Mouse (Mus musculus): ENCODE measurements around the gene Snrk. TPM values are rescaled to one million over a fixed set of nuclear protein-coding genes. Genes with fewer than 3 reads are reported as not detected.
A peak's percentile ranks its signal among the peaks of the same experiment; 100 is the strongest.

Snrk gene
- polyA plus RNA-seq, 1 experiment from 2014 or later: 75.8 TPM

DNA sequence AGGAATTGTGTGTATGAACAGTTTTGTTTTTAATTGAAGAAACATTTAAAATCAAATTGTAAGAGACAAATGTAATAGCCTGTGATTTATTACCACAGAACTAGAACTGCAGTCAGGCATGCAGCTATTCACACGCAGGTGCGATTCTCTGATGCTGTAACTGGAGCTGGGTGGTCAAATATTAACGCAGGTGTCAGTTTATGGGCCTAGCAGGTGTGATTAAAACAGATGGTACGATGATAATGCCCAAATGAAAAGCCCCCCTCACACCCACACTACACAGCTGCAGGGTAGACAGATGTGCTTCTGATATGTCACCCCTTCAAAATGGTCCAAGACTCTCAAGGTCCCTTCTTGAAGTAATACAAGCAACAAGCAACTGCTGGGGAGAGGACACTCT is 15.9 kb upstream of the Snrk start:
- no peaks in the 10 kb centered on the region for H3K9me3 ChIP-seq (ENCODE audit: control insufficient read depth, low read length)
- 67% methylated on average over 4 of the region's 4 CpGs for WGBS
- H3K27ac ChIP-seq (ENCODE audit: low read depth, low read length): no peak overlapping the region
- no peaks in the 10 kb centered on the region for H3K27me3 ChIP-seq (replicated peaks; ENCODE audit: control insufficient read depth, insufficient read depth, low read length)
- no peak for ATAC-seq
- H3K4me2 ChIP-seq (ENCODE audit: low read length): no peak overlapping the region
- no peaks in the 10 kb centered on the region for H3K36me3 ChIP-seq (ENCODE audit: control insufficient read depth, insufficient read depth, low read length)
- H3K9ac ChIP-seq (ENCODE audit: low read depth, low read length): no peak overlapping the region
- no peak overlapping the region for H3K4me3 ChIP-seq (ENCODE audit: low read length)
- H3K4me1 ChIP-seq (ENCODE audit: control insufficient read depth, insufficient read depth, low read depth, low read length): no peaks in the 10 kb centered on the region

DNA sequence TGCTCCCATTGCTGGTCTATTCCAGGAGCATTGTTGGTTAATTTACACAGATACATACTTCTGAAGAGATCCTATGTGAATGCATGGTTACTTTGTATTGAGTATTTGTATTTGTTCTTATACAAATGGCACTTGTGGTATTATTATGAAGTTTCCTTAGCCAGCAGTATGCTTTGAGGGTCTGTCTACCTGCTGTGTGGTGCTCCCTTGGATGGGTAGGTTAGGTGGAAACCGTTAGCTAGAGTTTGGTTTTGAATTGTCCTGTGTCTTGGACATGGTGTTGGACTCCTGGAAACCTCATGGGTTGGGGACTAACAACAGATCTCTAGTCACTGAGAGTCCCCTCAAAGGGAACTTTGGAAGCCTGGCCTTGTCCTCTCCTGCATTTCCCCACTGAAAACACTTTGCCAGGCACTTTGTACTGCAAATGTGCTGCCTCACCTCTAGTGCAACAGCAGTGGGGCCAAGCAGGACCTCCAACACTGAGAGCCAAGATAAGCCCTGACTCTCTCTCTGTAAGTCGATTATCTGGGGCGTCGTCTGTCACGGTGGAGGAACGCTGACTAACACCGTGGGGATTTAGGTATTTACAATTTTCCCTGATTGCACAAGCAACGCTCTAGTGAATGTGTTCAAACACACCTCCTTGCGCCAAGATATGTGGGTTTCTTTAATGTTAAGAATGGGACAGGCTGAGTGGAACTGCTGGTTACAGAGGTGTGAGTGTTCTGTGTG is 13.3 kb upstream of the Snrk start:
- H3K4me3 ChIP-seq (ENCODE audit: low read length): no peak overlapping the region
- H3K4me2 ChIP-seq (ENCODE audit: low read length): no peak overlapping the region
- no peaks in the 10 kb centered on the region for H3K27me3 ChIP-seq (replicated peaks; ENCODE audit: control insufficient read depth, insufficient read depth, low read length)
- ATAC-seq: no peak
- H3K4me1 ChIP-seq (ENCODE audit: control insufficient read depth, insufficient read depth, low read depth, low read length): no peaks in the 10 kb centered on the region
- no peaks in the 10 kb centered on the region for H3K9me3 ChIP-seq (ENCODE audit: control insufficient read depth, low read length)
- 76% methylated on average over 9 of the region's 9 CpGs for WGBS
- no peak overlapping the region for H3K27ac ChIP-seq (ENCODE audit: low read depth, low read length)
- H3K9ac ChIP-seq (ENCODE audit: low read depth, low read length): no peak overlapping the region
- H3K36me3 ChIP-seq (ENCODE audit: control insufficient read depth, insufficient read depth, low read length): no peaks in the 10 kb centered on the region

DNA sequence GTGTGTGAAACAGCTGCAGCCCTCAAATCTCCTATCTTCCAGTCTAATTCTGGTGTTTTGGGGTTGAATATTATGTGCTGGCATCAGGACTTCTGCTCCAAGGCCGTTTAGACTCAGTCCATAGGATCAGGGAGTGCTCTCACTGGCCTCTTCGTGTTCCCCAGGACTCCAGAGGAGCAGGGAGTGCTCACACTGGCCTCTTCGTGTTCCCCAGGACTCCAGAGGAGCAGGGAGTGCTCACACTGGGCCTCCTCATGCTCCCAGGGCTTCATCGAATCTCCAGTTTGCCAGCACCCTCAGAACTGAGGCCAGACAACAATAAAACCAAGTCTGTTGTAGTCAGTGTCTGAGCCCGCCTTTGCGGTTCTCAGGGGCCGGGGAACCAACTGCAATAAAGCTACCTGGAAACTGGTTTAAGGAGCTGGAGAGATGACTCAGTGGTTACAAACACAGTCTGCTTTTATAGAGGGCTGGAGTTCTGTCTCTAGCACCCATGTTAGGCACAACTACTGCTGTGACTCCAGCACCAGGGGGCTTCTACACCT is 12.7 kb upstream of the Snrk start:
- Histone ChIP-seq H3K36me3 (ENCODE audit: control insufficient read depth, insufficient read depth, low read length) (no peaks in the 10 kb centered on the region), H3K4me3 (ENCODE audit: low read length) (no peak overlapping the region), H3K27ac (ENCODE audit: low read depth, low read length) (no peak overlapping the region), H3K9ac (ENCODE audit: low read depth, low read length) (no peak overlapping the region), H3K4me2 (ENCODE audit: low read length) (no peak overlapping the region), H3K4me1 (ENCODE audit: control insufficient read depth, insufficient read depth, low read depth, low read length) (no peaks in the 10 kb centered on the region), H3K27me3 (replicated peaks; ENCODE audit: control insufficient read depth, insufficient read depth, low read length) (no peaks in the 10 kb centered on the region), H3K9me3 (ENCODE audit: control insufficient read depth, low read length) (no peaks in the 10 kb centered on the region)
- 58% methylated on average over 7 of the region's 7 CpGs for WGBS
- no peak for ATAC-seq

DNA sequence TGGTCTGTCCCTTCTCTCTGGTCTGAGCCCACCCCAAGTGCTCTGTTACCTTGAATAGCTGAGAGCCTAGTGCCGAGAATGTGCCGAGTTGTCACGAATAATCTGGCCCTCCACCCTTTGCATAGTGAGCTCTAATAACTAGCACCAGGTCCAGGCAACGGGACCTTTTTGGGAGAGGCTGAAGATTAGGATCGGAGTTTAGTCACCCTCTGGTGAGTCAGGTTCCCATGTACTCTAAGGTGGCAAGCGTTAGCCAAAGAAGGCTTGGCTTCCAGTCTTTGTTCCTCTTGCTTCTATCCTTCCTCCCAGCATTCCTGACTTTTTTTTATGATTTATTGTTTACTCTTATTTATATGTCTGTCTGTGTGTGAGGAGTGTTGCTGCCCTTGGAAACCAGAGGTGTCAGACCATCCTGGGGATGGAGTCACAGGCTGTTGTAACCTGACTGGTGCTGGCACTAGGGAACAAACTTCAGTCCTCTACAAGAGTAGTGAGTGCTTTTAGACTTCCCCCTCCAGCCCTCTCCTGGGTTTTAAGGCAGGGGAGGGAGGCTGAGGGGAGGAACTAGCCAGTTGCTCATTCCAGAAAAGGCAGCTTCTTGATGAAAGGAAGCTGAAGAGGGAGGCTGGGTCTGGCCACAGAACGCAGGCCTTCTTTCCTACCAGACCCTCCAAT is 9.2 kb upstream of the Snrk start:
- Histone ChIP-seq H3K4me1 (ENCODE audit: control insufficient read depth, insufficient read depth, low read depth, low read length) (no peaks in the 10 kb centered on the region; the same call in 1 of the 2 replicates), H3K27me3 (replicated peaks; ENCODE audit: control insufficient read depth, insufficient read depth, low read length) (no peaks in the 10 kb centered on the region), H3K36me3 (ENCODE audit: control insufficient read depth, insufficient read depth, low read length) (no peaks in the 10 kb centered on the region), H3K9ac (ENCODE audit: low read depth, low read length) (no peak overlapping the region), H3K27ac (ENCODE audit: low read depth, low read length) (no peak overlapping the region), H3K4me3 (ENCODE audit: low read length) (no peak overlapping the region), H3K4me2 (ENCODE audit: low read length) (no peak overlapping the region), H3K9me3 (ENCODE audit: control insufficient read depth, low read length) (no peaks in the 10 kb centered on the region)
- 75% methylated on average over 7 of the region's 7 CpGs for WGBS
- no peak for ATAC-seq

DNA sequence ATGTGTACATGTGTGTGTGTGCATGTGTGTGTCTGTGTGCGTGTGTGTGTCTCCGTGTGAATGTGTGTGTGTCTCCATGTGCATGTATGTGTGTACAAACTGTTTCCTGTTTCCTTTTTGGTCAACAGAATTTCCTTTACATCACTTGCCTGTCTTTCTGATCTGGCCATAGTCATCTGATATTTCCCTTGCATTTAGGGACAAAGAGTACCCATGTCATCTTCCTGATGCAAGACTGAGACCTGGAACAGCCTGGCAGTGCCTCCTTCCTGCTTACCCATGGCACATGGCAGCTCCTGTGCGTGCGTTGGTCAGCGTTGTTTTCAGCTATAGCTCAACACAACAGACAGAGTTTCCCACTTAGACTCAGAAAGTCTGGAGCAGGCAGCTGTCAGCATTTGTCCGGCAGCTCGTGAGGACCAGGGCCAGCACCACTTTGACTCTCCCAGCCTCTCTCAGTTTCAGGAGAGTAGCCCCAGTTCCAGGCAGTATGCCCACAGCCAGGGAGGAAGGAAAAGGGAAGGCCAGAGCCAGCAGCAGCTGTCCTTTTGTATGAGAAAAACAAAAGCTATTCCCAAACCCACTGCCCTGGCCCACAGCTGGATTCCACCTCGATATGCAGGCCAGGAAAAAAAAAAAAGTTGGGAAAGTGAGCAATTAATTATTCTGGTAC is 7.4 kb upstream of the Snrk start:
- H3K4me1 ChIP-seq (ENCODE audit: control insufficient read depth, insufficient read depth, low read depth, low read length): no peaks in the 10 kb centered on the region; the same call in 1 of the 2 replicates
- no peaks in the 10 kb centered on the region for H3K27me3 ChIP-seq (replicated peaks; ENCODE audit: control insufficient read depth, insufficient read depth, low read length)
- no peaks in the 10 kb centered on the region for H3K36me3 ChIP-seq (ENCODE audit: control insufficient read depth, insufficient read depth, low read length)
- H3K27ac ChIP-seq (ENCODE audit: low read depth, low read length): peak overlapping the region; percentile 51
- H3K9me3 ChIP-seq (ENCODE audit: control insufficient read depth, low read length): no peaks in the 10 kb centered on the region
- H3K4me3 ChIP-seq (ENCODE audit: low read length): no peak overlapping the region
- 49% methylated on average over 8 of the region's 8 CpGs for WGBS
- no peak for ATAC-seq
- no peak overlapping the region for H3K9ac ChIP-seq (ENCODE audit: low read depth, low read length)
- H3K4me2 ChIP-seq (ENCODE audit: low read length): no peak overlapping the region

DNA sequence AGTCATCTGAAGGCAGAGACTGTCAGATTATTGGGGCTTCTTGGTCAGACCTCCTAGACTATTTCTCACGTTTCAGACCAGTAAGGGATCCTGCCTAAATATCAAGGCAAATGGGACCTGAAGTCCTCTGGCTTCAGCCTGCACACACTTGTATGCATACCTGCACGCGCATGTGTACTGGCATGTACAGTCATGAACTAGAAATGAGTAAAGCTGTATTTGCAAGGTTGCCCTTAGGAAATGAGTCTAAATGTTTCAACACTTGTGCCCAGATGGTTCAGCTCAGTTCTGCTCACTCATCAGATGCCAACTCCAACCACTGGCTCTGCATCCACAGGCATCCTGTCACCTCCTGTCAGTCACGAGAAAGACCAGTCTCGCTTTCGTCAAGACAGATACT is 6.6 kb upstream of the Snrk start:
- no peaks in the 10 kb centered on the region for H3K27me3 ChIP-seq (replicated peaks; ENCODE audit: control insufficient read depth, insufficient read depth, low read length)
- no peak overlapping the region for H3K4me2 ChIP-seq (ENCODE audit: low read length)
- ATAC-seq: no peak
- H3K9me3 ChIP-seq (ENCODE audit: control insufficient read depth, low read length): no peaks in the 10 kb centered on the region
- H3K9ac ChIP-seq (ENCODE audit: low read depth, low read length): no peak overlapping the region
- H3K4me3 ChIP-seq (ENCODE audit: low read length): no peak overlapping the region
- H3K4me1 ChIP-seq (ENCODE audit: control insufficient read depth, insufficient read depth, low read depth, low read length): no peaks in the 10 kb centered on the region; the same call in 1 of the 2 replicates
- peak overlapping the region; percentile 24; the same call in 1 of the 2 replicates for H3K27ac ChIP-seq (ENCODE audit: low read depth, low read length)
- H3K36me3 ChIP-seq (ENCODE audit: control insufficient read depth, insufficient read depth, low read length): no peaks in the 10 kb centered on the region
- 80% methylated on average over 6 of the region's 6 CpGs for WGBS

DNA sequence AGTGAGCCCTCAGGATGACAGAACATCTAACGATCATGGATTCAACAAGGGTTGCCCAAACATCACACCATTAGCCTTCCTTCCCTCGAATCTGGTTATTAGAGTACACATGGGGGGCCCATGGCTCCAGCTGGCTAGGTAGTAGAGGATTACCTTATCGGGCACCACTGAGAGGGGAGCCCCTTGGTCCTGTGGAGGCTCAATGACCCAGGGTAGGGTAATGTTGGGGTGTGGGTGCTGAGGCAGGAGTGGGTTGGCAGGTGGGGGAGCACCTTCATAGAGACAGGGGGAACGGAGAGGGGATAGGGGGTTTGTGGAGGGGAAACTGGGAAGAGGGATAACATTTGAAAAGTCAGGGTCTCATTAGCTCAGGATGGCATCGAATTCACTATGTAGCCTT is 6.1 kb upstream of the Snrk start:
- Histone ChIP-seq H3K27ac (ENCODE audit: low read depth, low read length) (no peak overlapping the region), H3K4me3 (ENCODE audit: low read length) (no peak overlapping the region), H3K4me2 (ENCODE audit: low read length) (no peak overlapping the region), H3K27me3 (replicated peaks; ENCODE audit: control insufficient read depth, insufficient read depth, low read length) (no peaks in the 10 kb centered on the region), H3K9ac (ENCODE audit: low read depth, low read length) (no peak overlapping the region), H3K36me3 (ENCODE audit: control insufficient read depth, insufficient read depth, low read length) (no peaks in the 10 kb centered on the region), H3K4me1 (ENCODE audit: control insufficient read depth, insufficient read depth, low read depth, low read length) (no peaks in the 10 kb centered on the region; the same call in 1 of the 2 replicates), H3K9me3 (ENCODE audit: control insufficient read depth, low read length) (no peaks in the 10 kb centered on the region)
- ATAC-seq: no peak
- WGBS: 91% methylated on average over 5 of the region's 5 CpGs

DNA sequence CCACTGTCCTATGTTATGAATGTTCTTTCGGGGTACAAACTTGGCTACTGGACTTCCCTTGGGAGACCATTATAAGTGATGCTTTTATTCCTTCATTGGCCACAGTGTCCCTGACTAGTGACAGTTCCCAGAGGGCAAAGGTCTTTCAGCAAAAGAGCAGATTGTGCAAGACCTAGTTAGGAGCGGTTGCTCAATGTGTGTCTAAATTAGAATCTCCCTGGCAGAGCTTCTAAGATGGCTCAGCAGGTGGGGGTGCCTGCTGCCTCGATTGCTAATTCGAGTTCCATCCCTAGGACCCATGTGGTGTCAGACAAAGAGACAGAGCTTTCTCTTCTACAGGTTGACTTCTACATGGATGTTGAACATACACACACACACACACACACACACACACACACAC is 1.5 kb upstream of the Snrk start:
- no peak overlapping the region for H3K27ac ChIP-seq (ENCODE audit: low read depth, low read length)
- H3K9me3 ChIP-seq (ENCODE audit: control insufficient read depth, low read length): no peaks in the 10 kb centered on the region
- no peak overlapping the region for H3K4me2 ChIP-seq (ENCODE audit: low read length)
- no peak overlapping the region for H3K9ac ChIP-seq (ENCODE audit: low read depth, low read length)
- WGBS: 71% methylated on average over 4 of the region's 4 CpGs
- H3K4me1 ChIP-seq (ENCODE audit: control insufficient read depth, insufficient read depth, low read depth, low read length): peaks cover 8% of the 10 kb centered on the region
- H3K4me3 ChIP-seq (ENCODE audit: low read length): no peak overlapping the region
- no peak for ATAC-seq
- no peaks in the 10 kb centered on the region for H3K36me3 ChIP-seq (ENCODE audit: control insufficient read depth, insufficient read depth, low read length)
- no peaks in the 10 kb centered on the region for H3K27me3 ChIP-seq (replicated peaks; ENCODE audit: control insufficient read depth, insufficient read depth, low read length)

DNA sequence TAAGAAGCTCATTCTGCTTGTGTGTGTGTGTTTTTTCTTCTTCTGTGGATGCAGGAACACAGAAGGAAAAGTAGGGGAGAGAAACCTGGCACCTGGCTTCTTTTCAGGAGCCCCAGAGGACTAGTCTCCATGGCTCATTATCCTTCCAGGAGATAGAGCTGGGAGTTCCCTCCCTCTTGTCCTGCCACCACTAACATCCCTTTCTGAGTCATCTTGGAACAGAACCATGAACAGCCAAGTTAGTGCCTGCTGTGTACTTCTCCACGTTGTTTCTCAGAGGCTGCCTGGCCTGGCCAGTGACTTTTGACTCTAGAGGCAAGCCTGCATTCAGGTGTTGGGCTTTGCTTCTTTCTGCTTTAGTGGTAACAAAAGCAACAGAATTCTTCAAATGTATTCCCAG is 707 bp upstream of the Snrk start:
- H3K4me1 ChIP-seq (ENCODE audit: control insufficient read depth, insufficient read depth, low read depth, low read length): peaks cover 8% of the 10 kb centered on the region
- H3K27ac ChIP-seq (ENCODE audit: low read depth, low read length): no peak overlapping the region
- no peak overlapping the region for H3K4me3 ChIP-seq (ENCODE audit: low read length)
- ATAC-seq: no peak
- H3K27me3 ChIP-seq (replicated peaks; ENCODE audit: control insufficient read depth, insufficient read depth, low read length): no peaks in the 10 kb centered on the region
- 50% methylated on average over 1 of the region's 1 CpGs for WGBS
- H3K9ac ChIP-seq (ENCODE audit: low read depth, low read length): no peak overlapping the region
- no peaks in the 10 kb centered on the region for H3K9me3 ChIP-seq (ENCODE audit: control insufficient read depth, low read length)
- H3K36me3 ChIP-seq (ENCODE audit: control insufficient read depth, insufficient read depth, low read length): no peaks in the 10 kb centered on the region
- no peak overlapping the region for H3K4me2 ChIP-seq (ENCODE audit: low read length)
